Mouse (Mus musculus) neutrophil, adult 5-6 weeks (primary cell): ENCODE measurements at regions not wholly inside any gene's neighbourhood (a gene's known extent, or its start where the extent isn't known, plus 50 kb on each side); places are given as distances from the start of the nearest gene placed in this dataset.

ENCODE experiments used
- ATAC-seq: fragments of 151-379, 151-347 bp; 2 replicates; pipeline ENCODE4 v1.8.0; 2017; ENCODE audit warnings: mild to moderate bottlenecking, moderate TSS enrichment; ENCODE audit not compliant: insufficient number of reproducible peaks, poor library complexity, low FRiP score, severe bottlenecking; ENCODE audit errors: extremely low read depth

GRCm38 (mm10) chr7:67823943-67824645, 64.6 kb upstream of the Synm start:
- ATAC-seq: no peak

- no peak for ATAC-seq
Observed at GRCm38 (mm10) chr7:67819551-67819950, 60.0 kb upstream of the Synm start.

GRCm38 (mm10) chr7:67817556-67817955, 58.0 kb upstream of the Synm start:
- no peak for ATAC-seq

GRCm38 (mm10) chr7:67814861-67815260, 55.3 kb upstream of the Synm start:
- no peak for ATAC-seq
